In the genomic region with DNA sequence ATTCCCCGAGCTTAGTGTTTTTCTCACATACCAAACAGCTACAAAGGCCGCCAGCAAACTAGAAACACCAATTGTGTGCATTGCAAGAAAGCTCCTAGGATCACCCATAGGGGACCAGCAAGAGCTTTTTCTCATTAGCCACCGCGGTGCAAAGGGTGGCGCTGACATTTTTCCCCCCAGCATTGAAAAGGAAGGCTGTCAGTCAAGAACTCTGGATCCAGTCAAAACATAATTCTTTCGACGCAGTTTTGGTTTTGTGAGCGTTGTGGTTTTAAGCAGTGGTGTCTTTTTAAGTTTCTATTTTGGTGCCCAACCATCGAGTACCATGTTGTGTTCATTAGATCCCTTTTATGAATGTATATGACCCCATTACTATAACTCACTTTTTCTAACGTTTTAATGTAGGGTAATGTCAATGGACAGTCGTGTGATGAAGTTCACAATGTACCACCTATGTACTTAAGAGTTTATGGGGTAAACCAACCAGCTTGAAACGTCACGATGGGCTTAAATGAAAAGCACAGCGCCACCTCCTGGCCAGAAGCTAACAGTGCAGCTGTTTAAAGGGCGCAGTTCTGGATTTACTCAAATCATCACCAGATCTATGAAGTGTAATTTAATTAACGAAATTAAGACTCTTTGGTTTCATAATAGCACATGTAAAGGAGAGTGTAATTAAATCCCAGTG, we compare ENCODE assay signal across 9 mouse cellular contexts. TPM values are rescaled to one million over a fixed set of nuclear protein-coding genes. Genes with fewer than 3 reads are reported as not detected.
A peak's percentile ranks its signal among the peaks of the same experiment; 100 is the strongest.
DNase-seq lines count a peak whose midpoint lies in the region; ATAC-seq and TF ChIP-seq lines count a peak whose summit lies in the region.
"Had no signal": no experiment of that assay in that cellular context is flagged by ENCODE, and none has a peak within 500 bp of the region (broad histone marks: within the 10 kb centered on the region; RNA-seq: fewer than 3 reads in every experiment).

No protein-coding gene starts in this region.

- TF ChIP-seq CTCF in G1E (IDR thresholded peaks at IDR 0.05; ENCODE audit: low read depth, low read length), result peak; percentile 61

- no peak overlapping the region for H3K4me3 ChIP-seq in hindbrain, embryonic 11.5 days (ENCODE audit: low read depth, low read length)
- H3K4me3 ChIP-seq in hindbrain, embryonic 13.5 days, result no peak overlapping the region
- H3K4me3 ChIP-seq in G1E (ENCODE audit: low read depth, low read length), result no peak overlapping the region
- H3K4me3 ChIP-seq: limb, embryonic 15.5 days had no signal

- no peaks in the 10 kb centered on the region for H3K27me3 ChIP-seq in hindbrain, embryonic 11.5 days (ENCODE audit: control insufficient read depth, insufficient read depth, low read length)
- H3K27me3 ChIP-seq in hindbrain, embryonic 13.5 days, result 0 out of 2 replicates have a peak, but pooled peaks cover 3% of the 10 kb centered on the region
- H3K27me3 ChIP-seq in G1E (ENCODE audit: insufficient read depth, low read length), result peaks cover 2% of the 10 kb centered on the region
- H3K27me3 ChIP-seq: limb, embryonic 15.5 days had no signal

- no peak overlapping the region for H3K9ac ChIP-seq in hindbrain, embryonic 11.5 days (ENCODE audit: low read depth, low read length)
- H3K9ac ChIP-seq in hindbrain, embryonic 13.5 days, result no peak overlapping the region
- H3K9ac ChIP-seq: limb, embryonic 15.5 days had no signal

- H3K4me2 ChIP-seq in hindbrain, embryonic 11.5 days (replicated peaks; ENCODE audit: low read depth, low read length), result no peak overlapping the region
- no peak overlapping the region for H3K4me2 ChIP-seq in hindbrain, embryonic 13.5 days
- H3K4me2 ChIP-seq: limb, embryonic 15.5 days had no signal

- H3K36me3 ChIP-seq in hindbrain, embryonic 11.5 days (ENCODE audit: control insufficient read depth, insufficient read depth, low read length), result no peaks in the 10 kb centered on the region
- no peaks in the 10 kb centered on the region for H3K36me3 ChIP-seq in hindbrain, embryonic 13.5 days
- no peaks in the 10 kb centered on the region for H3K36me3 ChIP-seq in G1E (replicated peaks)
- H3K36me3 ChIP-seq: limb, embryonic 15.5 days had no signal

- no peak for ATAC-seq in hindbrain, embryonic 11.5 days (ENCODE audit: low FRiP score)
- ATAC-seq in hindbrain, embryonic 13.5 days (ENCODE audit: low FRiP score), result no peak
- ATAC-seq in G1E (ENCODE audit: extremely low read depth, insufficient number of reproducible peaks, low FRiP score, poor library complexity, severe bottlenecking), result no peak

- H3K4me1 ChIP-seq in hindbrain, embryonic 11.5 days (replicated peaks; ENCODE audit: control insufficient read depth, insufficient read depth, low read length), result 0 out of 2 replicates have a peak, but pooled peaks cover 2% of the 10 kb centered on the region
- H3K4me1 ChIP-seq in hindbrain, embryonic 13.5 days (replicated peaks), result no peaks in the 10 kb centered on the region
- H3K4me1 ChIP-seq in G1E (ENCODE audit: insufficient read depth, low read depth, low read length), result peaks cover 21% of the 10 kb centered on the region

- peak; percentile 50 for DNase-seq in hindbrain, embryonic 11.5 days (ENCODE audit: low spot score)
- DNase-seq in 3T3-L1 (ENCODE audit: low read depth, low spot score), result peak; percentile 39
- no peak for DNase-seq in G1E (ENCODE audit: low spot score)
- DNase-seq in forelimb bud, embryonic 11.5 days (ENCODE audit: low read depth, low spot score), result peak; percentile 29
- no peak for DNase-seq in spleen, postnatal 36 days (ENCODE audit: low spot score in 2 of 2)
- DNase-seq in ovary, postnatal 14 days (ENCODE audit: low spot score), result no peak
- no peak for DNase-seq in left cerebral cortex, adult 8-10 months (ENCODE audit: low spot score in 2 of 2)

- 61% methylated on average over 16 of the region's 16 CpGs for WGBS in hindbrain, embryonic 11.5 days
- 62% methylated on average over 16 of the region's 16 CpGs for WGBS in hindbrain, embryonic 13.5 days

- H3K9me3 ChIP-seq in hindbrain, embryonic 11.5 days (ENCODE audit: control insufficient read depth, low read length), result no peaks in the 10 kb centered on the region
- no peaks in the 10 kb centered on the region for H3K9me3 ChIP-seq in hindbrain, embryonic 13.5 days
- no peaks in the 10 kb centered on the region for H3K9me3 ChIP-seq in G1E (replicated peaks)
- H3K9me3 ChIP-seq: limb, embryonic 15.5 days had no signal

- no peak overlapping the region for H3K27ac ChIP-seq in hindbrain, embryonic 11.5 days (ENCODE audit: low read depth, low read length)
- no peak overlapping the region for H3K27ac ChIP-seq in hindbrain, embryonic 13.5 days
- H3K27ac ChIP-seq: limb, embryonic 15.5 days had no signal

RNA-seq across cellular contexts. Expression of a gene that starts 40.5 kb away (rescaled TPM):
- polyA plus RNA-seq in hindbrain, embryonic 11.5 days (2014; fragmentation: Nextera tagmentation; extraction: Ambion mirVana), result 44.1 and 49.2 TPM in 2 replicates
- 35.6 TPM in 2 replicates for polyA plus RNA-seq in hindbrain, embryonic 13.5 days (2015; fragmentation: Nextera tagmentation; extraction: Ambion mirVana)
- total RNA-seq in G1E (2014; fragmentation: Nextera tagmentation) (14.6 and 19.8 TPM in 2 replicates), G1E (2017) (31.2 and 37.8 TPM in 2 replicates)
- polyA plus RNA-seq in G1E (2012), result 17.8 and 21.6 TPM in 2 replicates
- 10 to 100 TPM; 29.6 to 32.8 (median 31.6) TPM for total RNA-seq in left cerebral cortex, adult 8-10 months (2022)

Comparison
In these comparisons a context has a peak if more than half of its experiments do, and no peak if none do; other contexts are left out.
1. DNase-seq: peak in hindbrain, embryonic 11.5 days (single experiment), 3T3-L1 (single experiment) and forelimb bud, embryonic 11.5 days (single experiment); none in G1E (single experiment), spleen, postnatal 36 days (0 of 2), ovary, postnatal 14 days (single experiment) and left cerebral cortex, adult 8-10 months (0 of 2).